Mouse (Mus musculus): ENCODE measurements around the gene Accsl. TPM values are rescaled to one million over a fixed set of nuclear protein-coding genes. Genes with fewer than 3 reads are reported as not detected.

Gene Accsl
- not detected for polyA plus RNA-seq (2017; shearing (Covaris generic))

GRCm38 (mm10) chr2:93869107-93869600, at the start of gene Accsl:
Gene Accsl (minus strand): TSS chr2:93869157.

GRCm38 (mm10) chr2:93849505-93850089, 19.4 kb downstream of the Accsl start, which contains the start of gene Accs:
Gene Accs (minus strand): TSS chr2:93849943.

GRCm38 (mm10) chr2:93822045-93822749, 46.8 kb downstream of the Accsl start, which contains the start of gene Ext2:
Gene Ext2 (minus strand): TSS chr2:93822568.

Other genes with a start within 250 kb of the Accsl start
- 0.24 TPM for gene Alx4, start 226.8 kb downstream of the Accsl start, polyA plus RNA-seq (2017; shearing (Covaris generic))
- gene Ext2, start 46.6 kb downstream of the Accsl start, polyA plus RNA-seq (2017; shearing (Covaris generic)), result 52.4 TPM
- gene Accs, start 19.2 kb downstream of the Accsl start, polyA plus RNA-seq (2017; shearing (Covaris generic)), result 6.4 TPM
- not detected for gene Gm13889, start 88.0 kb upstream of the Accsl start, polyA plus RNA-seq (2017; shearing (Covaris generic))
- not detected for gene Gm27027, start 127.2 kb upstream of the Accsl start, polyA plus RNA-seq (2017; shearing (Covaris generic))
- gene Alkbh3, start 141.7 kb upstream of the Accsl start, polyA plus RNA-seq (2017; shearing (Covaris generic)), result 56.5 TPM